Mouse (Mus musculus): ENCODE results near the gene Efcab14. TPM values are rescaled to one million over a fixed set of nuclear protein-coding genes. Genes with fewer than 3 reads are reported as not detected.

Gene Efcab14
- polyA plus RNA-seq, 1 experiment from 2014 or later = 32.0 TPM

DNA sequence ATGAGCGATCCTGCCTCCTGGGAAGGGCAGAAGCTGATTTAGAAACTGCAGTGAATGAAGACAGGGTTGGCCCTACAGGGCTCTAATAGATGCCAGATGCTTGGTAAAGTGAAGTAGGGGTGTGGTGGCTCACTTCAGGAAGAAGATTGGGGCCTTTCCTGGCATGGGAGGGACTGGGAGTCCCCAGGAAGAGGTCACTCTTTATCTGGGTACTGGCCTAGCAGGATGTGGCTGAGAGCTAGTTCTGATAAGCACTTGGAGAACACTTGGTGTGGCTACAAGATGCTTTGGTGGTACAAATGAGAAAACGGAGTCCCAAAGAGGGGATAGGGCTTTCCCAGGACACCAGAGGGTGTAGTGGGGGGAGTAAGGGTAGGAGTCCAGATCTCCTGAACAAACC, 86.6 kb downstream of the Efcab14 start:
- no peak for ATAC-seq
- Histone ChIP-seq H3K4me2 (replicated peaks) (no peak overlapping the region), H3K9ac (no peak overlapping the region), H3K4me1 (replicated peaks) (peaks cover 7% of the 10 kb centered on the region), H3K27me3 (replicated peaks) (no peaks in the 10 kb centered on the region), H3K9me3 (no peaks in the 10 kb centered on the region), H3K36me3 (no peaks in the 10 kb centered on the region), H3K27ac (no peak overlapping the region), H3K4me3 (replicated peaks) (no peak overlapping the region)
- WGBS = 72% methylated on average over 2 of the region's 2 CpGs

DNA sequence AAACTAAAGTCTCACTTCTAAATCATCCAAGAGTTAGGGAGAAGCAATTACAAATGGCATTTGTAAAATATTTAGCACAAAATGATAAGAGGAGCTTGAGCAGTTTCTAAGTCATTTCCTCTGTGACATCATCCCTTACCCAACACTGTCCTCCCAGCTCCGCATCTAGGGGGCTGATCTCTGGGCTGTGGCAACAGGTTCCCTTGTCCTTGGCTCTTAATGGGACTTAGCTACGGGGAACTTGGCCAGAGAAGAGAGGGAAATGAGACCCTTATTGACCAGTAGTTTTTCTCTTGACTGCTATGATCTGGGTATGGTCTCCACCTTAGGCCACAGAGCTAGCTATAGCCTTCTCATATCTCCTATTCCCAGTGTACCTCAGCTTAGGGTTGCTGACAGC, 87.7 kb downstream of the Efcab14 start:
- peaks cover 7% of the 10 kb centered on the region for H3K4me1 ChIP-seq (replicated peaks)
- 84% methylated on average over 2 of the region's 2 CpGs for WGBS
- no peak for ATAC-seq

More for the DNA sequence above, 87.7 kb downstream of the Efcab14 start:
- Histone ChIP-seq H3K27ac (no peak overlapping the region), H3K27me3 (replicated peaks) (no peaks in the 10 kb centered on the region), H3K9me3 (no peaks in the 10 kb centered on the region), H3K9ac (no peak overlapping the region), H3K36me3 (no peaks in the 10 kb centered on the region), H3K4me3 (replicated peaks) (no peak overlapping the region), H3K4me2 (replicated peaks) (no peak overlapping the region)

Other genes starting within 250 kb of the Efcab14 start
- not detected in 2 replicates for gene Cyp4a14, start 241.6 kb upstream of the Efcab14 start, polyA plus RNA-seq (2015; fragmentation: Nextera tagmentation; extraction: Ambion mirVana)
- 0.06 and 0.15 TPM in 2 replicates for gene Cyp4a10, start 219.5 kb upstream of the Efcab14 start, polyA plus RNA-seq (2015; fragmentation: Nextera tagmentation; extraction: Ambion mirVana)
- not detected in 2 replicates for gene Cyp4a31, start 174.1 kb upstream of the Efcab14 start, polyA plus RNA-seq (2015; fragmentation: Nextera tagmentation; extraction: Ambion mirVana)
- gene Cyp4a32, start 136.8 kb upstream of the Efcab14 start, polyA plus RNA-seq (2015; fragmentation: Nextera tagmentation; extraction: Ambion mirVana) = not detected in 2 replicates
- 2.0 and 2.6 TPM in 2 replicates for gene Cyp4b1, start 90.0 kb upstream of the Efcab14 start, polyA plus RNA-seq (2015; fragmentation: Nextera tagmentation; extraction: Ambion mirVana)
- gene Tex38, start 43.3 kb downstream of the Efcab14 start, polyA plus RNA-seq (2015; fragmentation: Nextera tagmentation; extraction: Ambion mirVana) = 0.21 and 0.30 TPM in 2 replicates
- 62.4 and 63.5 TPM in 2 replicates for gene Atpaf1, start 47.1 kb downstream of the Efcab14 start, polyA plus RNA-seq (2015; fragmentation: Nextera tagmentation; extraction: Ambion mirVana)
- gene Mob3c, start 90.3 kb downstream of the Efcab14 start, polyA plus RNA-seq (2015; fragmentation: Nextera tagmentation; extraction: Ambion mirVana) = 12.4 and 15.9 TPM in 2 replicates
- gene Mknk1, start 101.5 kb downstream of the Efcab14 start, polyA plus RNA-seq (2015; fragmentation: Nextera tagmentation; extraction: Ambion mirVana) = 26.9 and 36.8 TPM in 2 replicates
- not detected in 2 replicates for gene Kncn, start 146.7 kb downstream of the Efcab14 start, polyA plus RNA-seq (2015; fragmentation: Nextera tagmentation; extraction: Ambion mirVana)
- not detected in 2 replicates for gene 6430628N08Rik, start 152.9 kb downstream of the Efcab14 start, polyA plus RNA-seq (2015; fragmentation: Nextera tagmentation; extraction: Ambion mirVana)
- gene Dmbx1, start 202.2 kb downstream of the Efcab14 start, polyA plus RNA-seq (2015; fragmentation: Nextera tagmentation; extraction: Ambion mirVana) = not detected in 2 replicates